Mouse (Mus musculus) CH12.LX (cell line): ENCODE measurements around the gene Fgfr2. TPM values are rescaled to one million over a fixed set of nuclear protein-coding genes. Genes with fewer than 3 reads are reported as not detected.

Experiments
- DNase-seq: peaks from one replicate; pipeline ENCODE4 v3.0.0-alpha.2; 2013; ENCODE audit errors: extremely low read depth
- H3K27ac ChIP-seq: 2 replicates; pipeline ENCODE4 v1.5.1; 2012; ENCODE audit warnings: low read depth, mild to moderate bottlenecking, control low read depth, moderate library complexity; ENCODE audit not compliant: insufficient read depth
- H3K27me3 ChIP-seq: replicated peaks from 2 replicates; pipeline ENCODE3; 2012; ENCODE audit warnings: inconsistent platforms
- H3K36me3 ChIP-seq, 2 experiments: replicated peaks in 1 of 2; 2 replicates each; pipeline versions ENCODE3 to v1.6.1; 2012; ENCODE audit warnings: inconsistent platforms in 1 of 2, low read length in 1 of 2, mild to moderate bottlenecking in 1 of 2, mixed read lengths in 1 of 2, moderate library complexity in 1 of 2; ENCODE audit not compliant: control insufficient read depth in 1 of 2, insufficient read depth in 1 of 2
- H3K4me1 ChIP-seq, 2 experiments: 2 replicates each; pipeline ENCODE4 v1.6.1; 2012; ENCODE audit warnings: inconsistent platforms in 1 of 2, moderate library complexity in 1 of 2; ENCODE audit not compliant: insufficient read depth in 2 of 2, control insufficient read depth in 1 of 2
- H3K4me2 ChIP-seq: 2 replicates; pipeline ENCODE4 v1.6.1; 2012; ENCODE audit warnings: low read depth, mild to moderate bottlenecking, control low read depth; ENCODE audit not compliant: poor library complexity, insufficient read depth, severe bottlenecking
- H3K4me3 ChIP-seq, 3 experiments: fragments of 150-350 bp in 1 of 3; sonication (generic) in 1 of 3; replicated peaks in 1 of 3; 2 replicates each; pipeline versions ENCODE3 to v1.5.1; 2011 to 2012; ENCODE audit warnings: low read depth in 2 of 3, low read length in 2 of 3, mild to moderate bottlenecking in 2 of 3, moderate library complexity in 2 of 3, control low read depth in 1 of 3, improper control_type of control experiment in 1 of 3, inconsistent platforms in 1 of 3, mixed read lengths in 1 of 3; ENCODE audit not compliant: poor library complexity in 1 of 3
- H3K79me2 ChIP-seq: replicated peaks from 2 replicates; pipeline ENCODE4 v1.6.1; 2012; ENCODE audit warnings: mild to moderate bottlenecking, moderate library complexity; ENCODE audit not compliant: control insufficient read depth, poor library complexity, insufficient read depth, severe bottlenecking; ENCODE audit errors: extremely low read depth
- H3K9ac ChIP-seq: 2 replicates; pipeline ENCODE4 v1.6.1; 2012; ENCODE audit warnings: low read depth, mild to moderate bottlenecking, control low read depth, moderate library complexity; ENCODE audit not compliant: insufficient read depth
- H3K9me3 ChIP-seq: replicated peaks from 2 replicates; pipeline ENCODE3; 2012; ENCODE audit warnings: low read length, inconsistent platforms, mixed read lengths
- CTCF ChIP-seq, 2 experiments: IDR thresholded peaks in 1 of 2; conservative IDR thresholded peaks in 1 of 2; 2 replicates each; pipeline ENCODE4 v1.5.1; 2011 to 2012; ENCODE audit warnings: low read depth in 2 of 2, low read length in 2 of 2, improper control_type of control experiment in 1 of 2, inconsistent platforms in 1 of 2, mild to moderate bottlenecking in 1 of 2, moderate library complexity in 1 of 2
- E2F4 ChIP-seq: IDR thresholded peaks from 2 replicates; pipeline ENCODE4 v1.6.1; 2011; ENCODE audit warnings: low read depth, low read length, improper control_type of control experiment; ENCODE audit not compliant: insufficient replicate concordance
- GABPA ChIP-seq: IDR thresholded peaks from 2 replicates; pipeline ENCODE4 v1.6.1; 2012; ENCODE audit warnings: low read depth, low read length, improper control_type of control experiment, inconsistent platforms; ENCODE audit not compliant: insufficient replicate concordance
- HCFC1 ChIP-seq: IDR thresholded peaks from 2 replicates; pipeline ENCODE4 v1.6.1; 2012; ENCODE audit warnings: low read depth, mild to moderate bottlenecking, inconsistent platforms, low read length, improper control_type of control experiment
- IRF4 ChIP-seq: IDR thresholded peaks from 2 replicates; pipeline ENCODE4 v1.6.1; 2014; ENCODE audit warnings: low read depth, mild to moderate bottlenecking, inconsistent platforms, low read length, improper control_type of control experiment
- JUN ChIP-seq: IDR thresholded peaks from 2 replicates; pipeline ENCODE4 v1.6.1; 2011; ENCODE audit warnings: low read depth, mild to moderate bottlenecking, low read length, improper control_type of control experiment, moderate library complexity; ENCODE audit not compliant: insufficient read depth
- JUND ChIP-seq: conservative IDR thresholded peaks from 2 replicates; pipeline ENCODE4 v1.6.1; 2011; ENCODE audit warnings: low read depth, low read length, improper control_type of control experiment
- KAT2A ChIP-seq: IDR thresholded peaks from 2 replicates; pipeline ENCODE4 v1.6.1; 2012; ENCODE audit warnings: low read length, improper control_type of control experiment, inconsistent platforms; ENCODE audit not compliant: insufficient replicate concordance
- MAFK ChIP-seq: IDR thresholded peaks from 2 replicates; pipeline ENCODE4 v1.6.1; 2011; ENCODE audit warnings: low read length, improper control_type of control experiment; ENCODE audit not compliant: insufficient replicate concordance
- MAX ChIP-seq: IDR thresholded peaks from 2 replicates; pipeline ENCODE4 v1.6.1; 2011; ENCODE audit warnings: low read length, improper control_type of control experiment
- MAZ ChIP-seq: IDR thresholded peaks from 2 replicates; pipeline ENCODE4 v1.6.1; 2012; ENCODE audit warnings: low read depth, mild to moderate bottlenecking, inconsistent platforms, low read length, improper control_type of control experiment, moderate library complexity
- NELFE ChIP-seq: IDR thresholded peaks from 2 replicates; pipeline ENCODE4 v1.6.1; 2011; ENCODE audit warnings: low read depth, low read length, improper control_type of control experiment
- PAX5 ChIP-seq: IDR thresholded peaks from 2 replicates; pipeline ENCODE4 v1.6.1; 2012; ENCODE audit warnings: low read length, inconsistent platforms, mixed read lengths
- RCOR1 ChIP-seq: conservative IDR thresholded peaks from 2 replicates; pipeline ENCODE4 v1.6.1; 2012; ENCODE audit warnings: low read depth, mild to moderate bottlenecking, inconsistent platforms, low read length, improper control_type of control experiment
- SMC3 ChIP-seq: IDR thresholded peaks from 2 replicates; pipeline ENCODE4 v1.6.1; 2011; ENCODE audit warnings: low read depth, low read length, improper control_type of control experiment
- TCF12 ChIP-seq: IDR thresholded peaks from 2 replicates; pipeline ENCODE4 v1.6.1; 2014; ENCODE audit warnings: low read depth, mild to moderate bottlenecking, inconsistent platforms, low read length, improper control_type of control experiment
- UBTF ChIP-seq: IDR thresholded peaks from 2 replicates; pipeline ENCODE4 v1.6.1; 2012; ENCODE audit warnings: low read depth, mild to moderate bottlenecking, inconsistent platforms, low read length, improper control_type of control experiment, moderate library complexity
- USF1 ChIP-seq: IDR thresholded peaks from 2 replicates; pipeline ENCODE4 v1.6.1; 2014; ENCODE audit warnings: low read depth, mild to moderate bottlenecking, inconsistent platforms, low read length, improper control_type of control experiment
- USF2 ChIP-seq: conservative IDR thresholded peaks from 2 replicates; pipeline ENCODE4 v1.6.1; 2011; ENCODE audit warnings: low read depth, low read length, improper control_type of control experiment
- ZNF384 ChIP-seq: IDR thresholded peaks from 2 replicates; pipeline ENCODE4 v1.6.1; 2012; ENCODE audit warnings: low read depth, low read length, improper control_type of control experiment, inconsistent platforms
- dilution Hi-C: fragments of 300-500 bp; cut with MboI; formaldehyde crosslinking; loops from 2 replicates; pipeline ENCODE4 v1.14.3; 2020; ENCODE audit warnings: low sequenced_read_pairs; ENCODE audit not compliant: extremely low pct_unique_long_range_greater_than_20kb, extremely low pct_ligation_motif_present
- in situ Hi-C: fragments of 300-500 bp; cut with MboI; formaldehyde crosslinking; loops from 3 replicates; pipeline ENCODE4 v1.14.3; 2019; ENCODE audit warnings: low sequenced_read_pairs, low pct_ligation_motif_present, low pct_unique_long_range_greater_than_20kb, mixed read lengths
- polyA plus RNA-seq: library from polyadenylated mRNA; unstranded; fragments of >175 nt; gene quantifications from 2 replicates; pipeline ENCODE4 v1.2.1, GENCODE M21; 2012; ENCODE audit warnings: low read depth; ENCODE audit not compliant: insufficient read length
- total RNA-seq, 2 experiments: library from RNA; depleted of rRNA; stranded (reverse); fragments of 300-350 nt in 1 of 2; fragments of >200 nt in 1 of 2; gene quantifications; 2 replicates each; pipeline ENCODE4 v1.2.3; 2012 to 2014

Gene Fgfr2
- total and polyA plus RNA-seq, 3 experiments, result not detected

GRCm38 (mm10) chr7:132198806-132199205, 924.3 kb downstream of the Fgfr2 start:
- no peak for DNase-seq
- dilution Hi-C loops, result no loop called here
- Histone ChIP-seq H3K4me1 (no peaks in the 10 kb centered on the region), H3K9ac (no peak overlapping the region), H3K27ac (no peak overlapping the region), H3K27me3 (peaks cover 93% of the 10 kb centered on the region), H3K9me3 (no peaks in the 10 kb centered on the region), H3K4me3 (no peak overlapping the region), H3K36me3 (no peaks in the 10 kb centered on the region), H3K79me2 (no peaks in the 10 kb centered on the region), H3K4me2 (no peak overlapping the region)
- TF ChIP-seq JUN (no peak), KAT2A (no peak), HCFC1 (no peak), RCOR1 (no peak), PAX5 (no peak), MAFK (no peak), JUND (no peak), MAZ (no peak), TCF12 (no peak), ZNF384 (no peak), IRF4 (no peak), USF2 (no peak), NELFE (no peak), USF1 (no peak), E2F4 (no peak), CTCF (conservative IDR thresholded peaks at IDR 0.05 in 1 of 2, IDR thresholded peaks at IDR 0.05 in 1 of 2; ENCODE audit: low read depth in 2 of 2, low read length in 2 of 2) (no peak), MAX (no peak)
- in situ Hi-C loops, result no loop called here

GRCm38 (mm10) chr7:132197817-132198475, 925.2 kb downstream of the Fgfr2 start:
- in situ Hi-C loops, result no loop called here

More at GRCm38 (mm10) chr7:132197817-132198475, 925.2 kb downstream of the Fgfr2 start:
- dilution Hi-C loops, result no loop called here
- Histone ChIP-seq H3K79me2 (no peaks in the 10 kb centered on the region), H3K27ac (no peak overlapping the region)
- TF ChIP-seq NELFE (no peak), E2F4 (no peak), IRF4 (no peak), GABPA (no peak), JUN (no peak), UBTF (no peak), SMC3 (no peak), HCFC1 (no peak)
- TF ChIP-seq, all 38 proteins: peak for 0
- H3K36me3 ChIP-seq, result no peaks in the 10 kb centered on the region
- no peak overlapping the region for H3K4me2 ChIP-seq
- no peak for DNase-seq
- H3K4me1 ChIP-seq, result no peaks in the 10 kb centered on the region
- H3K27me3 ChIP-seq, result peaks cover 95% of the 10 kb centered on the region
- no peak overlapping the region for H3K9ac ChIP-seq
- H3K9me3 ChIP-seq, result no peaks in the 10 kb centered on the region
- no peak overlapping the region for H3K4me3 ChIP-seq
